Mouse (Mus musculus): ENCODE results near the gene Hist1h3g. TPM values are rescaled to one million over a fixed set of nuclear protein-coding genes. Genes with fewer than 3 reads are reported as not detected.
"Not testable (repeated sequence)": the region's sequence is repeated elsewhere in the genome, so short reads cannot be mapped to it uniquely, and the experiment has no call there.

The Hist1h3g gene
- polyA plus RNA-seq (2012) = 17.3 and 23.2 TPM in 2 replicates

DNA sequence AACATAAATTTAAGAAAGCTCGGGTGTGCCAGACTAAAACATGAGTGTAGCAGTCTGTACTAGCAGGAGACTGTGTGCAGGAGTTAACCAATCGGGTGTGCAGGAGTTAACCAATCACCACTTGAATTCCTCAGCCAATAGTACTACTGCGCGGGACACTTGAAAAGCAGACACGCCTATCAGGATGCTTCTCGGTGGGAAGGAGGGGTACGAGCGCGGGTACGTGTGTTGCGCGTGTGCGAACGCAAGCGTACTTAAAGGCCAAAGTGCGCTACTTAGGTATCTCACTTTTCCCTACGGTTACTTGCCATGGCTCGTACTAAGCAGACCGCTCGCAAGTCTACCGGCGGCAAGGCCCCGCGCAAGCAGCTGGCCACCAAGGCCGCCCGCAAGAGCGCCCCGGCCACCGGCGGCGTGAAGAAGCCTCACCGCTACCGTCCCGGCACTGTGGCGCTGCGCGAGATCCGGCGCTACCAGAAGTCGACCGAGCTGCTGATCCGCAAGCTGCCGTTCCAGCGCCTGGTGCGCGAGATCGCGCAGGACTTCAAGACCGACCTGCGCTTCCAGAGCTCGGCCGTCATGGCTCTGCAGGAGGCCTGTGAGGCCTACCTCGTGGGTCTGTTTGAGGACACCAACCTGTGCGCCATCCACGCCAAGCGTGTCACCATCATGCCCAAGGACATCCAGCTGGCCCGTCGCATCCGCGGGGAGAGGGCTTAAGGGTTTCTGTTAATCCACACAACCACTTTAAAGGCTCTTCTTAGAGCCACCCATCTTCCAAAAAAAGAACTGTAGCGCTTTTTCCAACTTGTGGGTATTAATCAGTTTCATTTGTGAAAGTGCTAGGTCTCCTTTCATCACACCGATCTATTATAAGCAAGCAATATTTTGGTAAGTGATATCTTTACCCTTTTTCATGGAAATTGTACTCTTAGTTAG is at the start of gene Hist1h3g:
TSS of gene Hist1h3g (plus strand) at position 286 of the 939 bp plus-strand sequence.
- TF ChIP-seq GATA1 (IDR thresholded peaks at IDR 0.05; ENCODE audit: low read length) = not testable (repeated sequence)

DNA sequence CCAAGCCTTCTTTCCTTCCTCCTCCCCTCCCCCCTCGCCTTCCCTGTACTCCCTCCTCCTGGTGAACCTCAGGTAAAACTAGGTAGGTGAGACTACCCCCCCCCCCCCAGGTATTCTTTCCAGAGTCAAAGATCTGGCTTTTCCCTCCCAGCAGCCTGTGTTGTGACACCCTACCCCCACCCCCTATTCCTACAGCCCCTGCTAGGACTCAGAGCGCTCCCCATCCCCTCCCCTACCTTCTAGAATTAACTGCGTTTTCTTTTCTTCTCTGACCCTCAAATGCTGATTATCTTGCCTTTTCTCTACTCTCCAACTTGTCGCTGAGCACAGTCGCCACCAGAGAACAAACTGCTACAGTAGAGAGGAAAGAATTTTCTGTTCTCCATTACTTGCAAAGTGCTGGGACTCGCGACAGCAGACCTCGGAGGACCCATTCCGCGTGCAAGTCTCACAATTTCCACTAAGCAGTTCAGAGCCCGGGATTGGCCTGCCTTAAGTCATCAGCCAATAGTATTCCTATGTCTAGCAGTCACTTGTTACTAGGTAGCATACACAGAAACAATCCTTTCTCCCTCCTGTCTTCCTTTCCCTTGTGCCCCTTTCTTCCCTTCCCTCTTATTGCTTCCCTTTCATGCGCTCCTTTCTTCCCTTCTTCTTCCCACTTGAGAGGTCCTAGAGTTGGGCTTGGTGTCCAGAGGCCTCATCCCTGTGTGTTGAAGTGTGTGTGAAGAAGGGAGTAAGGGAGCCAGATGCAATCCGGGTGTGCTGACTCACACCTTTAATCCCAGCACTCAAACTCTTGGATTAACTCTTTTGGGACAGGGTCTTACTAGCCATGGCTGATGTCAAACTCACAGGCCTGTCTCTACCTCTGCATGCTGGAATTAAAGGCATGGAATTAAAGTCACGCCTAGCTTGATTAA is 46.6 kb upstream of the Hist1h3g start, which contains the start of gene Btn2a2:
TSS of gene Btn2a2 (minus strand) at position 458 of the 923 bp plus-strand sequence.
- TF ChIP-seq GATA1 (IDR thresholded peaks at IDR 0.05; ENCODE audit: low read length) = no peak

DNA sequence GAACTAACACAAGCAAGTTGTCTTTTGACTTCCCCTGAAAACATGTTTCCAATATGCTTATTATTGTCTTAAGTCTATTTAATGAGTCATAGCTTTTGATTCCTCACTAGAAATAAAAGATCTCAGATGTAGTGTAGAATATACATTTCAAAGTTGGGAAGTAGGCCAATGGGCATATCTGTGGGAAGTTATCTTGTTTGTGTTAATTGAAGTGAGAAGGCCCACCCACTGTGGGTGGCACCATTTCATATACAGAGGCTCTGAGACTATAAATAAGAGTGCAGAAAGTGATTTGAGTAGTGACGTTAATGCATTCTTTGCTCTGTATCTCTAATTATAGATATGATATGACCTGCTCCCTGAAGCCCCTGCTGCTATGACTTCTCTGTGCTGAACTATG is 44.4 kb upstream of the Hist1h3g start:
- no peak for TF ChIP-seq GATA1 (IDR thresholded peaks at IDR 0.05; ENCODE audit: low read length)

DNA sequence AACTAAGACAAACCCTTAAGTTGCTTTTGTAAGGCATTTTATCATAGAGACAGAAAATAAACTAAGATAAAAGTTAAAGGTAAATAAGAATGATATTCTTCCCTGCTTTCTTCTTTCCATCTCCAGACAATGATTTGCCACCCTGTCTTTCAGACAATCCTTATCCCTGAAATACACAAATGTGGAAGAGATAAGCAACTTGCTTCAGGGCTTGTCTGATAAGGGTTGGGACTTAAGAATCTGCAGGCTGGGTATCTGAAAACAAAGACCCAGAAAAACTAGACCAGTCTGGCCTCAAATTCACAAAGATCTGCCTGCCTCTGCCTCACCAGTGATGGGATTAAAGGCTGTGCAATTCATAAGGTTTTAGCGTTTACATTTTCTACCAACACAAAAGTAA is 44.0 kb upstream of the Hist1h3g start:
- TF ChIP-seq GATA1 (IDR thresholded peaks at IDR 0.05; ENCODE audit: low read length) = no peak

DNA sequence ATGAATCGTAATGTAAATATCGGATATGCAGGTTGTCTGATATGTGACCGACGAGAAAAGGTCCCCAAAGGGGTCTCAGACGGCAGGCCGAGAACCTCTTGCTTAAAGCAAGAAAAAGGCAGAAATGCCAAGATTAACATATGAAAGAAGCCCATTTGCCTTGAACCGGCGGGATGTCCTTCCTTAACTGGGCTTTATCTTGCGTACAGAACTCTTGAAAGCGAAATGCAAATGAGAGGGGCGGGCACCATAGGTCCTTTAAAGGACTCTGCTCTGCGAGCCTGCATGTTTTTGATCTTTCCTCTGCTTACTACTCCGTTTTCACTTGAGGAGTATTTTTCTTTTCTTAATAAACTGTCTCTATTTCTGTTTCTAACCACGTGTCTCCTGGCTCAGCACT is 43.2 kb upstream of the Hist1h3g start:
- TF ChIP-seq GATA1 (IDR thresholded peaks at IDR 0.05; ENCODE audit: low read length) = no peak

DNA sequence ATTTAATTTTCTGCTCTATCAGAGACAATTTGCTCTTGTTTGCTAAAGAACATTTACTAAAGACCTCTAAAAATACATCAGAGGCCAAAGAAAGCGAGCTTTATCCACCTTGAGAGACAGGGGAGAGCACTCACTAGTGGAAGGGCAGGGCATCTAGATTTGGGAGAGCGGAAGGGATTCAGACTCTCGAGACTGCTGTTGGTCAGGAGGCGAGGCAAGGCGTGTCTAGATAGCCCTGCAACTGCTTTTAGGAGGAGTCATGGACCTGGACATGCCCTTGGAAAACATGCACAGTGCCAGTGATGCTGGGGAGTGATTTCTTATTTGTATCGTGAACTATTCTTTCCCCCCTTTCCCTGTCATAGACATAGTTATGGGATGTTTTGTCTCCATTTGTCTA is 39.7 kb upstream of the Hist1h3g start:
- TF ChIP-seq GATA1 (IDR thresholded peaks at IDR 0.05; ENCODE audit: low read length) = no peak

DNA sequence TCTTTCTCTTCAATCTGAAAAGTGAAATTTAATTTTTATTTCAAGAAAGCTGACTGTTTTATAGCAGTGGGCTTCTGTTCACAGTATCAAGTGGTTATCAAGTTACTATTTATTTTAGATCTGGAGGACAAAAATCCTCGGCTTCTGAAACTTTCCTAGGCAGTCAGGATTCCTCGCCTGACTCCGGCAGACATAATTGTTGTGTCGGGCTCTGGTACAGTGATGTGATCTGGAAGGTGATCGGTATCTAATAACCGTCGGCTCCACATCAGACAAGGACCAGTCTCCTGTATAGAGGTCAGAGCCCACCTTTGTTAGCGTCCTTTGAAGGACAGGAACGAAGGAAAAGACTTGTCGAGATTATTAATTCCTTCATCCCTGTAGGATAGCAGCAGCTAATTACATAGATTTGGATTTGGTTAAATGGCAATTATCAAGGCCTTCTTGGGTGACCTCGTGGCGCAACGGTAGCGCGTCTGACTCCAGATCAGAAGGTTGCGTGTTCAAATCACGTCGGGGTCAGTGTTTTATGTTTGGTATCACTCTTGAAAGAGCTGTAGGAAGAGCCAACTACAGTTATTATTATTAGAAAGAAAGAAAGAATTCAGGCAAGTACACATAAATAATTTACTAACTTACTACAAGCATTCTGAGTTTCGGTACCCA is 37.4 kb upstream of the Hist1h3g start:
- TF ChIP-seq GATA1 (IDR thresholded peaks at IDR 0.05; ENCODE audit: low read length) = no peak

DNA sequence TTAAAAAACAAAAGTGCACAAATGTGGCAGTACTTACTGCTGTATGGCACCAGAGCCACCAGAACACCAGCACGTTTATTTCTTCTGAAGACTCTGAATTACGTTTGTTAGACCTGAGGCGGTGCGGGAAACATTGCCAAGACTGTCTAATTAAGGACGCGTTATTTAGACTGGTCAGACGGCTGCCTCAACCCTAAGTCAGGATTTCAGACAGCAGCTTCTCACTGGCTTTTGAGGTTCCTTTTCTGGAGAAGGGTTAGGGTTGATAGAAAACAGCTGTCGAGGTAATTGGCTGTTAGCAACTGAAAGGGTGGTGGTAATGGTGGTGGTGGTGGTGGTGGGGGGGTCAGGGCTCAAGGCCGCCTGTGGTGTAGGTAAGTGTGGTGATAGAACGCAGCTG is 36.6 kb upstream of the Hist1h3g start:
- no peak for TF ChIP-seq GATA1 (IDR thresholded peaks at IDR 0.05; ENCODE audit: low read length)

DNA sequence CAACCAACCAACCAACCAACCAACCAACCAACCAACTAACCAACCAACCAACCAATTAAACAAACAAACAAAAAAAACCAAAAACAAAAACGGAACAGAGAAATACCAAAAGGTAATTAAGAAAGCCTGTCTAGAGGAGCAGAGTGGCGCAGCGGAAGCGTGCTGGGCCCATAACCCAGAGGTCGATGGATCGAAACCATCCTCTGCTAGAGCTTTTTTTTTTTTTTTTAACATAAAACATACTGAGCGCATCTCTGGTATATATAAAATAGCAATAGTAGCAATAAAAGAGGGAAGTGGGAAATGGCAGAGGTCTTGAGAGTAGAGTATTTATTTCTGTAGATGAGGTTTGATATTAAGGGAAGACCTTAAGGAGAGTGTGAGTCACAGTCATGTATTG is 35.3 kb upstream of the Hist1h3g start:
- no peak for TF ChIP-seq GATA1 (IDR thresholded peaks at IDR 0.05; ENCODE audit: low read length)

DNA sequence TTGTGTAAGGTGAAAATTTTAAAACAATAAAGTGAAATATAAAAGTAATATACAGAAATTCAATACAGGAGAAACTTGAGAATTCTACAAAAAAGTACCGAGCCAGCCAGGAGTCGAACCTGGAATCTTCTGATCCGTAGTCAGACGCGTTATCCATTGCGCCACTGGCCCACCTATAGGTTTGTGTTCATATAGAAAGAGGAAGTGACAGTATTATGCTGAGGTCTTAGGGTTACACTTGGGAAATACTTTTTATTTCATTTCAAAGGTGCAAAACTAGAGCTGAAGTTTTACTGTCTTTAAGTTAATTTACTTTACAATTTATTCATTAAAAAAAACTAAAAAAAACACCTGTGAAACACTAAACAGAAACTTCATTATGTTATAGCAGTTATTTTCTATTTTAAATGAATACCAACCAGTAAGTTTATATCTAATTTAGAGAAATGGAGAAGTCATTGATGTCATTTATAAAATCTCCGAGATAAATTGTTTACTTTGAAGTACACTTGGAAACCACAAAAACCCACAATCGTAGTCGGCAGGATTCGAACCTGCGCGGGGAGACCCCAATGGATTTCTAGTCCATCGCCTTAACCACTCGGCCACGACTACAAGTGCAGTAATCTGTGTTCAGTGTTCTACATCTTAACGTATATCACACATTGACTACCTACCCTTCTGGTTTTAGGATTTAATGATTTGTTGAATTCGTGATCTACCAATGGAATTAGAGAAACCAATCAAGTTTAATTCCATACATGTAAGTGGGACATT is 34.6 kb upstream of the Hist1h3g start:
- TF ChIP-seq GATA1 (IDR thresholded peaks at IDR 0.05; ENCODE audit: low read length) = no peak

DNA sequence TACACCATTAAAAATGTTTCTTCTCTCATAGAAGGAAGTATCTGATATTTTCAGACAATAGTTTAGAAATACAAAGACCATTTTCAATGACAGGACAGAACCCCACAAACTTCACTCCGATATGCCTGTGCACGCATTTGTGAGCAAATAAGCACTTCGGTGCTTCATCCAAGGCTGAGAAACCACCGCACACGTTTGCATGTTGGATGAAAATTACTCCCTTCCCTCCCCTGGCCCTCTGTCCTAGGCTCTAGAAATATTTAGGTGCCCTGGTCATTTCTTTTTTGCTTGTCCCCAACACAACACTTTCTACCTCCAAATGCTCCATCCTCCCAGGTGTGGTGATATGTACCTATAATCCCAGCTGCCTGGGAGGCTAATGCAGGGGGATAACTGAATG is 33.7 kb upstream of the Hist1h3g start:
- no peak for TF ChIP-seq GATA1 (IDR thresholded peaks at IDR 0.05; ENCODE audit: low read length)

DNA sequence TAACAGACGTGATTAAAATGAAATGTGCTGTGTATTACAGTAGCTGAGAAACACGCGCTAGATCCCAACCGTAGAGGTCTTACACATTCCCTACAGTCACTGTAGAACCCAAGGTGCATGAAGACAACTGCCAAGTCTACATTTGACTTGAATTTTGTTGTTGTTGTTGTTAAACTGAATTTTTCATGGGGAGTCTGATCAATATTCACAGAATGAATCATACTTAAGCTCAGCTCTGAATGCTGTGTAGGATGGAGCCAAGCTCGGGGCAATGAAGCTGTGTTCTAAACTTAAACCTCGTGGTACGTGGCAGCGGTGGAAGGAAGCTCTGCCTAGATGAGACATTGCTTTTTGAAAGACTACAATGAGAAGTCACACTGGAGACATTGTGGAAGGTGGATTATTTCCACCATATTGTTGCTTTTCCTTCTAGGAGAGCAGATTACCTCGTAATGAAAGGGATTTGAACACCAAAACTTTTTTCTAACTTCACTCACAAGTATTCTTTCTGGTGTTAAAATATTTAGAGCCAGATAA is 33.1 kb upstream of the Hist1h3g start:
- no peak for TF ChIP-seq GATA1 (IDR thresholded peaks at IDR 0.05; ENCODE audit: low read length)

DNA sequence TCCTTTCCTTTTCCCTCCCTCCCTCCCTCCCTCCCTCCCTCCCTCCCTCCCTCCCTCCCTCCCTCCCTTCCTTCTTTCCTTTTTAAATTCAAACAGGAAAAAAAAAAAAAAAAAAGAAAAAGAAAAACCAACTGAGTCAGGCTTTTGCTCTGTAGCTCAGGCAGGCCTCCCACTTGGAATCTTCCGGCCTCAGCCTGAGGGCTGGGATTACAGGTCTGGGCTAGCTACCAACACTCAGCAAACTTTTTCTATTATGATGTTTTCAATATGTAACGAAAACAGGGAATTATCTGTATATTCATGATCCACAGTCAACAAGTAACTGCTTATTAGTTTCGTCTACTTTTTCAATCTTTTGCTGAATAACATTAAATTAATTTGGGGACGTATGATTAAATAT is 32.3 kb upstream of the Hist1h3g start:
- no peak for TF ChIP-seq GATA1 (IDR thresholded peaks at IDR 0.05; ENCODE audit: low read length)

DNA sequence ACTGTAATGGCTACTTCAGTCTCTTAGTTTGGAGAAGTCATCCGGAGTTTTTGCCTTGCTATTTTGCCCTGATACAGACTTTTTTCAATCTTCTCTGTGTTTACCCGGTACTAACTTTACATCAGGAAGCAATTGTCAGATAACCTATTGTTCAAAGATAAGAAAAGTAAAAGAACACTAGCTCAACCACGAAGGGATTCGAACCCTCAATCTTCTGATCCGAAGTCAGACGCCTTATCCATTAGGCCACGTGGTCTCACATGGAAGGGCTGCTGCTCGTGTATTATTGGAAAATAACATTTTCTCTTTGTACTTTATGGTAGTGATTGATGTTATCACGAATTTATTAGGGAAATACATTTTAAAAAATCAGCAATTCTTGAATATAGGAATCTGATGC is 31.4 kb upstream of the Hist1h3g start:
- TF ChIP-seq GATA1 (IDR thresholded peaks at IDR 0.05; ENCODE audit: low read length) = peak; percentile 57

Measured in G1E-ER4 (cell line).